In genomic region chr1:74809007-74809406, GRCm38 (mm10) we compare ENCODE assay signal across 12 mouse cellular contexts. TPM values are rescaled to one million over a fixed set of nuclear protein-coding genes. Genes with fewer than 3 reads are reported as not detected.
DNase-seq lines count a peak whose midpoint lies in the region; ATAC-seq and TF ChIP-seq lines count a peak whose summit lies in the region.
"Had no signal": no experiment of that assay in that cellular context is flagged by ENCODE, and none has a peak within 500 bp of the region (broad histone marks: within the 10 kb centered on the region; RNA-seq: fewer than 3 reads in every experiment).

No protein-coding gene starts in this region.

- no peaks in the 10 kb centered on the region for H3K36me3 ChIP-seq in kidney, postnatal 0 days (ENCODE audit: insufficient read depth, low read length)
- H3K36me3 ChIP-seq: liver, embryonic 12.5 days had no signal

- TF ChIP-seq POLR2A in bone marrow macrophage, adult 2 months (IDR thresholded peaks at IDR 0.05; ENCODE audit: borderline replicate concordance, low read depth, low read length): no peak

- H3K4me2 ChIP-seq in kidney, postnatal 0 days (ENCODE audit: low read length): no peak overlapping the region
- H3K4me2 ChIP-seq: liver, embryonic 12.5 days had no signal

- no peak for DNase-seq in kidney, postnatal 0 days (ENCODE audit: low spot score)
- DNase-seq in kidney, adult 11 months: no peak
- DNase-seq in 3T3-L1 (ENCODE audit: low read depth, low spot score) (peak; percentile 20), 416B (ENCODE audit: low read depth) (peak; percentile 17)
- no peak for DNase-seq in urinary bladder, postnatal 14 days (ENCODE audit: low spot score)
- no peak for DNase-seq in spleen, postnatal 4 days (ENCODE audit: low spot score in 2 of 2)
- DNase-seq in lung, adult 18-20 months: no peak
- DNase-seq: kidney, adult 2 months; thymus, adult 2 months had no signal

- ATAC-seq in kidney, postnatal 0 days (replicated peaks; ENCODE audit: low FRiP score, low read depth): no peak
- ATAC-seq: liver, embryonic 12.5 days had no signal

- WGBS in kidney, postnatal 0 days: 58% methylated on average over 10 of the region's 10 CpGs

- TF ChIP-seq CTCF in kidney, postnatal 0 days (IDR thresholded peaks at IDR 0.05; ENCODE audit: low read depth): peak; percentile 47
- TF ChIP-seq CTCF in bone marrow macrophage, adult 2 months (IDR thresholded peaks at IDR 0.05; ENCODE audit: low read depth, low read length): 0 out of 2 replicates have a peak, but pooled peaks have one; percentile 26

- no peaks in the 10 kb centered on the region for H3K9me3 ChIP-seq in kidney, postnatal 0 days (replicated peaks; ENCODE audit: low read length)
- H3K9me3 ChIP-seq: liver, embryonic 12.5 days had no signal

- H3K4me1 ChIP-seq in kidney, postnatal 0 days (replicated peaks; ENCODE audit: insufficient read depth, low read length): peaks cover 7% of the 10 kb centered on the region; the same call in 1 of the 2 replicates
- H3K4me1 ChIP-seq in bone marrow macrophage, adult 2 months (ENCODE audit: control insufficient read depth, insufficient read depth, low read length): 0 out of 2 replicates have a peak, but pooled peaks cover 2% of the 10 kb centered on the region

- peaks cover 39% of the 10 kb centered on the region for H3K27me3 ChIP-seq in kidney, postnatal 0 days (ENCODE audit: insufficient read depth, low read length)

- no peak overlapping the region for H3K4me3 ChIP-seq in kidney, postnatal 0 days (replicated peaks; ENCODE audit: low read depth, low read length)
- no peak overlapping the region for H3K4me3 ChIP-seq in bone marrow macrophage, adult 2 months (ENCODE audit: insufficient read depth, low read length)
- H3K4me3 ChIP-seq: liver, embryonic 12.5 days had no signal

- H3K9ac ChIP-seq in kidney, postnatal 0 days (ENCODE audit: low read depth, low read length): no peak overlapping the region
- H3K9ac ChIP-seq: liver, embryonic 12.5 days had no signal

- H3K27ac ChIP-seq in kidney, postnatal 0 days: no peak overlapping the region
- H3K27ac ChIP-seq in bone marrow macrophage, adult 2 months (ENCODE audit: insufficient read depth, low read depth, low read length): no peak overlapping the region
- H3K27ac ChIP-seq: liver, embryonic 12.5 days had no signal

RNA-seq across cellular contexts. Expression of gene Wnt10a, which starts 17.7 kb away (rescaled TPM):
- 0.91 and 1.0 TPM in 2 replicates for polyA plus RNA-seq in kidney, postnatal 0 days (2015; fragmentation: Nextera tagmentation; extraction: Ambion mirVana)
- polyA plus RNA-seq in bone marrow macrophage, adult 2 months (2012; ENCODE audit: insufficient read depth, insufficient read length, missing spikeins): not detected in 2 replicates
- polyA plus RNA-seq: liver, embryonic 12.5 days had no signal

RNA-seq across cellular contexts. Expression of gene Wnt6, which starts 37.3 kb away (rescaled TPM):
- 1.9 and 2.2 TPM in 2 replicates for polyA plus RNA-seq in kidney, postnatal 0 days (2015; fragmentation: Nextera tagmentation; extraction: Ambion mirVana)
- polyA plus RNA-seq in bone marrow macrophage, adult 2 months (2012; ENCODE audit: insufficient read depth, insufficient read length, missing spikeins): 0.62 and 1.0 TPM in 2 replicates

RNA-seq across cellular contexts. Expression of gene Cdk5r2, which starts 45.7 kb away (rescaled TPM):
- polyA plus RNA-seq in kidney, postnatal 0 days (2015; fragmentation: Nextera tagmentation; extraction: Ambion mirVana): not detected in 2 replicates
- polyA plus RNA-seq in bone marrow macrophage, adult 2 months (2012; ENCODE audit: insufficient read depth, insufficient read length, missing spikeins): not detected in 2 replicates
- polyA plus RNA-seq: liver, embryonic 12.5 days; spleen, adult 2 months had no signal

RNA-seq across cellular contexts. Expression of gene Prkag3, which starts 60.0 kb away (rescaled TPM):
- 0.07 and 0.27 TPM in 2 replicates for polyA plus RNA-seq in kidney, postnatal 0 days (2015; fragmentation: Nextera tagmentation; extraction: Ambion mirVana)
- polyA plus RNA-seq in bone marrow macrophage, adult 2 months (2012; ENCODE audit: insufficient read depth, insufficient read length, missing spikeins): not detected in 2 replicates
- polyA plus RNA-seq: liver, embryonic 12.5 days had no signal

Comparison
In these comparisons a context has a peak if more than half of its experiments do, and no peak if none do; other contexts are left out.
1. DNase-seq: peak in 3T3-L1 (single experiment) and 416B (single experiment); none in kidney, postnatal 0 days (single experiment), kidney, adult 11 months (single experiment), urinary bladder, postnatal 14 days (single experiment), spleen, postnatal 4 days (0 of 2) and lung, adult 18-20 months (0 of 2).